Mouse (Mus musculus): ENCODE measurements around the gene Rbfox1. TPM values are rescaled to one million over a fixed set of nuclear protein-coding genes. Genes with fewer than 3 reads are reported as not detected.

Rbfox1 gene
- total and polyA plus RNA-seq, 2 experiments from 2014 or later: 129 to 214 TPM

DNA sequence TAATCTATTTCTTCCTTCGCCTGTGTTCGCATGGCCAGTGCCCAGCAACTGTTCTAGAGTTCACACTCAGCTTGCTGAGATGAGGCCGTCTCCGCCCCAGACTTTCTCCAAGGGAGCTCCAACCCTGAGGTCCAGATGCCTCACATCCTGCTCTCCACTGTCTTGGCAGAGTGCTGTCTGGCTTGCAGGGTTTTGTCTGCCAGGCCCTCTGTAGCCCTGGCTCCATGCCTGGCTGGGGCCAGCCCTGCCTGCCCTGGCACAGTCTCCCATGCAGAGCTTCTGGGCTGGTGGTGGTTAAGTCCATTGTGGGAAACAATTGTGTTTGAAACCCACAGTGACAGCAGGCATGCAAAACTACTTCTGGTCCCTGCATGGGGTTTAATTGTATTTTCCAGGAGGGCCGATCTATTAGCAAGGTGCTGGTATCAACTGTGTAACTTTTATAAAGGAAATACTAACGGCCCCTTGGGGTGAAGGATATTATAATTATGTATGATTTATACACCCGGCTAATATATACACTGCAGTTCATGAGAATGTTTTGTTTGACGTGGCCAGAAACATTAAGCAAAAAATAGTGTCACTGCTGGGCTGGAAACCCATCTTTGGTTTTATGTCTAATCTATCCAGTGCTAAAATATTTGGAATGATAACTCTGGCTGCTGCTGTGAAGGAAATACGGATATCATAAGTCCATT is 831.2 kb downstream of the Rbfox1 start:
- Histone ChIP-seq H3K36me3 (ENCODE audit: insufficient read depth) (no peaks in the 10 kb centered on the region), H3K4me1 (ENCODE audit: insufficient read depth) (no peaks in the 10 kb centered on the region), H3K4me3 (ENCODE audit: low read depth, low read length) (no peak overlapping the region), H3K9ac (no peak overlapping the region), H3K27me3 (ENCODE audit: insufficient read depth, low read length) (no peaks in the 10 kb centered on the region), H3K4me2 (ENCODE audit: low read depth) (no peak overlapping the region), H3K27ac (ENCODE audit: low read depth, low read length) (no peak overlapping the region), H3K9me3 (ENCODE audit: low read length) (no peaks in the 10 kb centered on the region)
- DNase-seq: peak; percentile 62
- peak; percentile 85 for ATAC-seq
- no peak for TF ChIP-seq CTCF (IDR thresholded peaks at IDR 0.05; ENCODE audit: low read depth)
- 46% methylated on average over 9 of the region's 9 CpGs for WGBS

DNA sequence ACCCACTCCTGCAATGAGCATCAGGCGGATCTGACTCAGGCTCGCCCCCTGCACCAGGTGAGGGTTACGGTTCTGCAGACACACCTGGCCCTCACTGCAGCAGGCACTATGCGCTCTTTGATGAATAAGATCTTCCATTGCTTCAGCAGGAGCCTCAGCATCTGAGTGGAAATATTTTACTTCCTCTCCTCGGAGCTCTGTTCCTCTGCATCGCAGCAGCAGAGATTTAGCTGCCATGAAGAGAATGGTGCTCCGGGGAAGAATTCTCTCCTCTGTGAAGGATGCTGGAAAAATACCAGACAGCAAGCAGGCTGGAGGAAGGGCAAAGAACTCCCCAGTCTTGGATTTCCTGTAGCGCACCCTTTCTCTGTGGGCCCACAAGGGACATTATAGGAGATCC is 833.9 kb downstream of the Rbfox1 start:
- no peak overlapping the region for H3K9ac ChIP-seq
- H3K4me2 ChIP-seq (ENCODE audit: low read depth): no peak overlapping the region
- DNase-seq (no peak), ATAC-seq (no peak)
- H3K36me3 ChIP-seq (ENCODE audit: insufficient read depth): no peaks in the 10 kb centered on the region
- no peaks in the 10 kb centered on the region for H3K27me3 ChIP-seq (ENCODE audit: insufficient read depth, low read length)
- TF ChIP-seq CTCF (IDR thresholded peaks at IDR 0.05; ENCODE audit: low read depth): no peak
- no peak overlapping the region for H3K4me3 ChIP-seq (ENCODE audit: low read depth, low read length)
- no peaks in the 10 kb centered on the region for H3K9me3 ChIP-seq (ENCODE audit: low read length)
- H3K4me1 ChIP-seq (ENCODE audit: insufficient read depth): no peaks in the 10 kb centered on the region
- no peak overlapping the region for H3K27ac ChIP-seq (ENCODE audit: low read depth, low read length)
- 65% methylated on average over 8 of the region's 8 CpGs for WGBS

DNA sequence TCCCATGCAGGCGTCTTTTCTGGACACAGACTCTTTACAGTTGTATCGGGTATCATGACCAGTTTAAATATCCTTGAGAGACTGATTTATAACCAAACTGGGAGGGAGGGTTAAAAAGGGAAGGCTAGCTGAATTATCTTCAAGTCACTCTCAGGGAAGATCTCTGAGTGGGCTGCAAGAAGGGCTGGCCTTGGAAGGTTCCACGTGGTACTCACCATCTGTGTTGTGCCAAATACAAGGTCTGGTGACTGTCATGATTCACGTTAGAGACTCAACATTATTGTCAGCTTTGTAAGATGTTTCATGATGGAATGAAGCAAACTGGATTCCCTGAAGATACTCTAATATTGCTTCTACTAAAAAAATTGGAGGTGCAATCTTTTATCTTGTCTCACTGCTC is 847.5 kb downstream of the Rbfox1 start:
- 0 out of 2 replicates have a peak, but pooled peaks cover 3% of the 10 kb centered on the region for H3K4me1 ChIP-seq (ENCODE audit: insufficient read depth)
- H3K27ac ChIP-seq (ENCODE audit: low read depth, low read length): no peak overlapping the region
- no peak for TF ChIP-seq CTCF (IDR thresholded peaks at IDR 0.05; ENCODE audit: low read depth)
- ATAC-seq: no peak
- DNase-seq: no peak
- no peak overlapping the region for H3K9ac ChIP-seq
- no peak overlapping the region for H3K4me2 ChIP-seq (ENCODE audit: low read depth)
- H3K36me3 ChIP-seq (ENCODE audit: insufficient read depth): no peaks in the 10 kb centered on the region
- H3K4me3 ChIP-seq (ENCODE audit: low read depth, low read length): no peak overlapping the region
- WGBS: 73% methylated on average over 4 of the region's 4 CpGs
- no peaks in the 10 kb centered on the region for H3K9me3 ChIP-seq (ENCODE audit: low read length)
- no peaks in the 10 kb centered on the region for H3K27me3 ChIP-seq (ENCODE audit: insufficient read depth, low read length)

DNA sequence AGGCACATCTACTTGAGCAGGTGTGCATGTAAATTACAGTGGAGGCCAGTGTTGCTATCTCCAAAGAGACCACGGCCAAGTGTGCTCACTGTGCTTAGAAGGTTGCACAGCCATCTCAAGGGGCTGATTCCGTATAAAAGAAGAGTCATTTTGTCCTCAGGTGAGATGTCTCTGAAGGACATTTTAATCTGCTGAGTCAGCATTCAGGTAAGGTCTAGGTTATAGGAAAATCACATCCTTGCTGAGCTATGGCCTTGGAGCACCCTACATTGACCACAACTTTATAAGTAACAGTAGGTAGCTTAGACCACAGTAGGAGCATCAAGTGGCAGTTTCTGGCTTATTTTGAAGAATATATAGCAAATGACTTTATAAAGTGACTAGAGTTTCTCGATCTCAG is 848.3 kb downstream of the Rbfox1 start:
- H3K4me2 ChIP-seq (ENCODE audit: low read depth): no peak overlapping the region
- WGBS: 90% methylated on average over 3 of the region's 3 CpGs
- ATAC-seq: no peak
- no peaks in the 10 kb centered on the region for H3K27me3 ChIP-seq (ENCODE audit: insufficient read depth, low read length)
- no peak for DNase-seq
- H3K4me3 ChIP-seq (ENCODE audit: low read depth, low read length): no peak overlapping the region
- TF ChIP-seq CTCF (IDR thresholded peaks at IDR 0.05; ENCODE audit: low read depth): no peak
- no peak overlapping the region for H3K9ac ChIP-seq
- no peak overlapping the region for H3K27ac ChIP-seq (ENCODE audit: low read depth, low read length)
- no peaks in the 10 kb centered on the region for H3K9me3 ChIP-seq (ENCODE audit: low read length)
- H3K36me3 ChIP-seq (ENCODE audit: insufficient read depth): no peaks in the 10 kb centered on the region
- 0 out of 2 replicates have a peak, but pooled peaks cover 3% of the 10 kb centered on the region for H3K4me1 ChIP-seq (ENCODE audit: insufficient read depth)

DNA sequence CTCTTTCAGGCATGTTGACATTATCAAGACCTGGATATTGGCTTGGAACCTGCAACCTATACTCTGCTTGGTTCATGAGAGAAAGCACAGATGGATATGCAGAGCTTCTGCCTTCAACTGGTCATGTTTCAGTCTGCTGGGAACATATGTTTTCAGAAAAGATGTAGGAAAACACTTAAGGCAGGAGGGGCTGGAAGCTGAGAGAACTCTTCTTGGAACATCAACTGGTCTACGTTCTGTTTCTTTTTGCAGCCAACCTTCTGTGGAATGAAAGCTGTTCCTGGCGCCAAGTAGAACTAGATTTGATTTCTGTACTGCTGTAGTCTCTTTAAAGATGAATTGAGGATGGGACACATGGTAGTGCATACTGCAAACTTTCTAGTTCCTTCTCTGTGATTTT is 851.4 kb downstream of the Rbfox1 start:
- peak; percentile 81 for DNase-seq
- Histone ChIP-seq H3K27me3 (ENCODE audit: insufficient read depth, low read length) (no peaks in the 10 kb centered on the region), H3K9me3 (ENCODE audit: low read length) (no peaks in the 10 kb centered on the region), H3K9ac (no peak overlapping the region), H3K27ac (ENCODE audit: low read depth, low read length) (no peak overlapping the region), H3K4me3 (ENCODE audit: low read depth, low read length) (no peak overlapping the region), H3K4me2 (ENCODE audit: low read depth) (no peak overlapping the region), H3K36me3 (ENCODE audit: insufficient read depth) (no peaks in the 10 kb centered on the region), H3K4me1 (ENCODE audit: insufficient read depth) (0 out of 2 replicates have a peak, but pooled peaks cover 3% of the 10 kb centered on the region)
- ATAC-seq: peak; percentile 85
- no peak for TF ChIP-seq CTCF (IDR thresholded peaks at IDR 0.05; ENCODE audit: low read depth)
- WGBS: 64% methylated on average over 2 of the region's 2 CpGs

- Histone ChIP-seq H3K27me3 (ENCODE audit: insufficient read depth, low read length) (no peaks in the 10 kb centered on the region), H3K27ac (ENCODE audit: low read depth, low read length) (no peak overlapping the region), H3K4me1 (ENCODE audit: insufficient read depth) (0 out of 2 replicates have a peak, but pooled peaks cover 3% of the 10 kb centered on the region), H3K4me3 (ENCODE audit: low read depth, low read length) (no peak overlapping the region), H3K9ac (no peak overlapping the region), H3K36me3 (ENCODE audit: insufficient read depth) (no peaks in the 10 kb centered on the region), H3K9me3 (ENCODE audit: low read length) (no peaks in the 10 kb centered on the region), H3K4me2 (ENCODE audit: low read depth) (no peak overlapping the region)
- ATAC-seq: no peak; the same call in 1 of the 2 replicates
- no peak for TF ChIP-seq CTCF (IDR thresholded peaks at IDR 0.05; ENCODE audit: low read depth)
- no peak for DNase-seq
- WGBS: 72% methylated on average over 3 of the region's 3 CpGs
Measured at GRCm38 (mm10) chr16:6736998-6737397, 851.8 kb downstream of the Rbfox1 start.

DNA sequence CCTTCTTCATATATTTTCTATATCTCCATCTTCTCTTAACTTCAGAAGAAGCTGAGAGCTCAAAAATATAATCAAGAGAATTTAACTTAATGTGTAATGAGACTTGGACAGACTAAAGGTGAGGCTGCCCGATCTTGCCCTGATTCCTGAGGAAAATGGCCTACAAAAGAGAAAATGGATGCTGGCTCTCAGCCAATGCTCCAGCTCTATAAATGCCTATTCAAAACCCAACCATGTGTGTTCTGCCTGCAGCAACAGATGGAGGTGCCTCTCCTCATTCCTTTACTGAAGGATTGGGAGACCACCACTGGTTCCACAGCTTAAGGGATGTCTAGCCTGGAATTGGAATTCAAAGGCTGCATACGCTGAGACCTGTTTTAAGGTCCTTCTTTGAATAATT is 861.0 kb downstream of the Rbfox1 start:
- Histone ChIP-seq H3K9ac (no peak overlapping the region), H3K36me3 (ENCODE audit: insufficient read depth) (no peaks in the 10 kb centered on the region), H3K4me1 (ENCODE audit: insufficient read depth) (no peaks in the 10 kb centered on the region), H3K4me3 (ENCODE audit: low read depth, low read length) (no peak overlapping the region), H3K4me2 (ENCODE audit: low read depth) (no peak overlapping the region), H3K27me3 (ENCODE audit: insufficient read depth, low read length) (no peaks in the 10 kb centered on the region), H3K27ac (ENCODE audit: low read depth, low read length) (no peak overlapping the region), H3K9me3 (ENCODE audit: low read length) (no peaks in the 10 kb centered on the region)
- WGBS: 44% methylated on average over 2 of the region's 2 CpGs
- no peak for DNase-seq
- no peak for TF ChIP-seq CTCF (IDR thresholded peaks at IDR 0.05; ENCODE audit: low read depth)
- no peak for ATAC-seq

Measured in forebrain, postnatal 0 days (tissue).